Mouse (Mus musculus): ENCODE results near the gene F2rl2. TPM values are rescaled to one million over a fixed set of nuclear protein-coding genes. Genes with fewer than 3 reads are reported as not detected.

The F2rl2 gene
- polyA plus RNA-seq (2012) = 0.05 TPM in 1 of 2 replicates, not detected in the other

- TF ChIP-seq GATA1 (IDR thresholded peaks at IDR 0.05; ENCODE audit: low read length) = no peak
Measured at GRCm38 (mm10) chr13:95696654-95697163, at the start of gene F2rl2. Gene F2rl2 (plus strand): TSS chr13:95696853.

GRCm38 (mm10) chr13:95647248-95647647 lies 49.4 kb upstream of the F2rl2 start:
- no peak for TF ChIP-seq GATA1 (IDR thresholded peaks at IDR 0.05; ENCODE audit: low read length)

DNA sequence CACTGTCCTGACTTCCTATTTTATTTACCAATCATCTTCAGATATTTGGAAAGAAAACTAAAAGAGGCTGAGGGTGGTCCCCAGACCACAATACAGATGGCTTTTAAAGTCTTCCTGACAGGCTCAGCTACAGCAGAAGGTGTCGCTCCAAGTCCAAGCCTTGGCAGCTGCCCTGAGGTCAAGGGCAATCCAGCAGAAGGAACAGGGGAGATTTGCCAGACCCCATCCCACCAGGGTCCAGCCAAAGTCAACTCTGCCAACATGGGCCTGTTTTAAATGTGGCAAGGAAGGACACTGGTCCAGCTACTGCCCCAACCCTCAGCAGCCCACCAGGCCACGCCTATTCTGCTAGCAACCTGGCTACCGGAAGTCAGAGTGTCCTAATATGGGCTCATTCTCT lies 46.7 kb upstream of the F2rl2 start:
- TF ChIP-seq GATA1 (IDR thresholded peaks at IDR 0.05; ENCODE audit: low read length) = no peak

DNA sequence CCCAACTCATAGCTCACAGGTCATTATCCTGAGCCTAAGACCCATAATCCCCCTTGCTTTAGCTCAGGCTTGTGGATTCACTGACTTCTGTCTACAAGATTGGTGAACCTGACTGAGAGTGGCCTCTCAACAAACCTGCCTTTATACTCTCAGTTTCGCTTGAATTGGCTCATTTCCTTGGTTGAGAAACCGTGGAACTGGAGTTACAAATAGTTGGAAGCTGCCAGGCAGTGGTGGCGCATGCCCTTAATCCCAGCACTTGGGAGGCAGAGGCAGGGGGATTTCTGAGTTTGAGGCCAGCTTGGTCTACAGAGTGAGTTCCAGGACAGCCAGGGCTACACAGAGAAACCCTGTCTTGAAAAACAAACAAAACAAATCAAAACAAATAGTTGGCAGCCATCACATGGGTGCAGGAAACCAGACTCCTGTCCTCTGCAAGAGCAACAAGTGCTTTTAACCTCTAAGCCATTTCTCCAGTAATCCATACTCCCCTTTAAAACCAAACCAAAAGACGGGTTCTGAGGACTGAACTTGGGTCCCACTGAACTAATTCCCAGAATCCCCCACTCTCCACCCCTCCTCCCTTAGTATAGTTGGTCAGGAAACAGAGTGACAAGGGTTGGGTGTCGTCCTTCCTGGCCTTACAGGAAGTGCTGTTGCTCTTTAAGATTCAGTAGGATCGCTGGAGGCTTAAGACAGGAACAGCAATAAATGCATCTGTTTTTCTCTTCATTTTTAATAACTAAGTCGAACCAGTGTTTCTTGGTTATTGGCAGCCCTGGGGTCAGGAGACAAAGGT lies 44.6 kb upstream of the F2rl2 start:
- TF ChIP-seq GATA1 (IDR thresholded peaks at IDR 0.05; ENCODE audit: low read length) = no peak

DNA sequence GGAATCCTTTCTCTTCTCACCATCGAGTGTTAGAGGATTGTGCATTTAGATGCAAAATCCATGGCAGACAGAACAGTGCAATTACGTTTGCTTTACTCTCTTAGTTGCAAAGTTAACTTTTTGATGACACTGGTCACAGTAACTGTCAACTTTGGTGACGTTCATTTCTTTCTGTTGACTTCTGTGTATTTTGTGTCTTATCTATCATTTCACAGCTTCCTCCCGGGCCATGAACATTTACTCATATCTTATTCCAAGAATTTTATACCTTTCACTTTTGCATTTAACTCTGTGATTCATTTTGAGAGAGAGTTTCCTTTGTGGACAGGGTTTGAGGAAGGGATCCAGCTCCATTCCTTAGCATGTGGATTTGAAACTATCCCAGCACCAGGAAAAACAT lies 43.0 kb upstream of the F2rl2 start:
- TF ChIP-seq GATA1 (IDR thresholded peaks at IDR 0.05; ENCODE audit: low read length) = no peak

- TF ChIP-seq GATA1 (IDR thresholded peaks at IDR 0.05; ENCODE audit: low read length) = no peak
Measured at GRCm38 (mm10) chr13:95655284-95655683, 41.4 kb upstream of the F2rl2 start.

- TF ChIP-seq GATA1 (IDR thresholded peaks at IDR 0.05; ENCODE audit: low read length) = peak; percentile 70
Measured at GRCm38 (mm10) chr13:95657171-95657570, 39.5 kb upstream of the F2rl2 start.

GRCm38 (mm10) chr13:95659432-95659831 lies 37.2 kb upstream of the F2rl2 start:
- TF ChIP-seq GATA1 (IDR thresholded peaks at IDR 0.05; ENCODE audit: low read length) = no peak

DNA sequence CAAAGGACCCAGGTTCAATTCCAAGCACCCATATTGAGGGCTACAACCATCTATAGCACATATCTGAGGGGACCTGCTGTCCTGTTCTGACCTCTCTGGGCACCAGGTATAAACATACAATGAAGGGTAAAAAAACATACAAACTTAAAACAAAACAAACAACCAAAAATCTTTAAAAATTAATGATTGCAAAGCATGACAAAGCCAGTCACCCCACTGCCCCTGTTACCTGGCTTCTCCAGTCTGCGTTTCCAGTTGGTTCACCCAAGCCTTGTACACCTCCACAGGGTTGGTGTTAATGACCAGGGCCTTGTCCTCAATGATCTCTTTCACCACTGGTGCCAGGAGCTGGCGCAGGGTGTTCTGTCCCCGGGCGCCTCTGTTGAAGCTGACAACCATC lies 32.8 kb upstream of the F2rl2 start:
- TF ChIP-seq GATA1 (IDR thresholded peaks at IDR 0.05; ENCODE audit: low read length) = no peak

DNA sequence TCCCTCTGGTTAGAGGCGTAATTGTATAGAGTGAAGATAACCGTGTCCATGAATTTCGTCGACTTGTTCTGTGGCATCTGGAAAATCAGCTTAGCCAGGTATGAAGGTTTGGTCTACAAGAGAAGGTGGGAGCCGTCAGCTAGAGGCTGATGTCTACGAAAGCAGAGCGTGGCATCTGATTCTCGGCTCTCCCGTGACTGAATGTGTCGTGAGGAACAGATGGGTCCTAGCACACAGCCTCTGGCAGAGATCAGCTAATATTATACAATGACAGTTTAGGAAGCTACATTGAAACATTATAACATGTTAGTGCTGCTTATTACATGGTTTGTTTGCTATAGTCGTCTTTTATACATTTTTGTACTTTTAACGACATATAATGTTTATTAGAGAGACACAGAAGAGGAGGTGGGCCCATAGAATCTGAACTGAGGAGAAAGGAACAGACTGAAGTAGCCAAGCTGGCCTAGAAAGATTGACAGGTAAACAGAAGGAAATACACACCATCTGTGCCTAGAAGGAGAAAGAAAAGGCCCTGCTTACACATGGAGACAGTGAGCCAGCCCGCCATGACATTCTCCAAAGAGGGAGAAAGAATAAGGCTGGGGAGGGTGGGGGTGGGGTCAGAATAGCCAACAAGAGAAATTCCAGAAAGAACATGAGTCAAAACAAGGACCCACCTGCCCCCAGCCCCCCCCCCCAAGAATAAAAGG lies 30.9 kb upstream of the F2rl2 start:
- no peak for TF ChIP-seq GATA1 (IDR thresholded peaks at IDR 0.05; ENCODE audit: low read length)

GRCm38 (mm10) chr13:95667260-95667659 lies 29.4 kb upstream of the F2rl2 start:
- TF ChIP-seq GATA1 (IDR thresholded peaks at IDR 0.05; ENCODE audit: low read length) = no peak

- no peak for TF ChIP-seq GATA1 (IDR thresholded peaks at IDR 0.05; ENCODE audit: low read length)
Measured at GRCm38 (mm10) chr13:95670534-95670933, 26.1 kb upstream of the F2rl2 start.

- peak; percentile 86 for TF ChIP-seq GATA1 (IDR thresholded peaks at IDR 0.05; ENCODE audit: low read length)
Measured at GRCm38 (mm10) chr13:95671108-95671897, 25.4 kb upstream of the F2rl2 start.

- no peak for TF ChIP-seq GATA1 (IDR thresholded peaks at IDR 0.05; ENCODE audit: low read length)
Measured at GRCm38 (mm10) chr13:95672372-95672771, 24.3 kb upstream of the F2rl2 start.

DNA sequence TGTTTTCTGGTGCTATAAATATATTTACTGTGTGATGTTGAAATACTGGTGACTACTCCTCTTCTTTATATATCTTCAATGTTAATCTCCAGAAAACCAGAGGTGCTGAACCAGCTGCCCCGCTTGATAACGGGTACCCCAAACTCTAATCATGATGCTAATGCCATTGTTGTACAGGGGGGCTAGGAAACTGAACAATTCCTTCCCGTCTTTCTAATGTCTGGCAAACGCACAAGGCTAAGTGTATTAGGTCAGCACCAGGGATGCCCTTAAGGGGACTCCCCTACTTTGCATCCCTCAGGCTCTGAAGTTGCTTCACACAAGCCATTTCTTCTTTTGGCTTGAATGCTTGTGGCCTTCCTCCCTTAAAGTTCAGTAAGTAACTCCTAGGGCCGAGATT lies 17.6 kb upstream of the F2rl2 start:
- TF ChIP-seq GATA1 (IDR thresholded peaks at IDR 0.05; ENCODE audit: low read length) = peak; percentile 73

DNA sequence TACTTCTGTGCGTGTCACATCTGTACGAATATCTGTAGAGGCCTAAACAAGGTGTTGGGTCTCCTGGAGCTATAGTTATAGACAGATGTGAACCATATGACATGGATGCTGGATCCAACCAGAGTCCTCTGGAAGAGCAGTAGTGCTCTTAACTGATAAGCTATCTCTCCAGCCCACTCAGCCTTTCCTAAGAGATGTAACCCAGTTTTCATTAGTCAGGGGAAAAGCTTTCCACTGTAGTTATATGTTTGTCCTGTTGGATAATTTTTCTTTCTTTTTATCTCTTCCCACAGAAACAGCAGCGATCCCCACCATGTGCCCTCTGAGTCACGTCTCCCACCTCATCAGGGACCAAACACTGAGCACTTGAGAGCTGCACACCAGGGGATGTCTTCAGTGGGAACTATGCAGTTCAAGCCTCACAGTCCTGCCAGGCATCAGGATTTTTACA lies 17.1 kb upstream of the F2rl2 start:
- TF ChIP-seq GATA1 (IDR thresholded peaks at IDR 0.05; ENCODE audit: low read length) = peak; percentile 77

All from G1E-ER4 (cell line).